Mouse (Mus musculus) liver, embryonic 14.5 days (tissue): Measurements from ENCODE around the gene Dctn2. TPM values are rescaled to one million over a fixed set of nuclear protein-coding genes. Genes with fewer than 3 reads are reported as not detected.
A peak's percentile ranks its signal among the peaks of the same experiment; 100 is the strongest.
"Not testable (repeated sequence)": the region's sequence is repeated elsewhere in the genome, so short reads cannot be mapped to it uniquely, and the experiment has no call there.

Experiments used
- ATAC-seq: fragments of 200-750 bp; cut with Nextera tagmentation; 2 replicates; pipeline ENCODE4 v1.8.0; 2017; ENCODE audit warnings: moderate number of reproducible peaks, mild to moderate bottlenecking, moderate library complexity; ENCODE audit not compliant: insufficient read depth
- DNase-seq, 3 experiments: peaks; one replicate each; pipeline ENCODE4 v3.0.0-alpha.2; 2012 to 2013; ENCODE audit warnings: low read depth in 3 of 3, low spot score in 3 of 3
- H3K27ac ChIP-seq: fragments of 300-500 bp; sonication (generic); 2 replicates; pipeline ENCODE4 v1.5.1; 2014; ENCODE audit warnings: moderate library complexity, mild to moderate bottlenecking, control low read depth, inconsistent platforms
- H3K27me3 ChIP-seq: fragments of 300-500 bp; sonication (generic); 2 replicates; pipeline ENCODE4 v1.6.1; 2014; ENCODE audit warnings: mild to moderate bottlenecking, low read length, moderate library complexity; ENCODE audit not compliant: control insufficient read depth, insufficient read depth
- H3K36me3 ChIP-seq: fragments of 300-500 bp; sonication (generic); replicated peaks from 2 replicates; pipeline ENCODE4 v1.6.1; 2014; ENCODE audit warnings: low read depth; ENCODE audit not compliant: control insufficient read depth, insufficient read depth
- H3K4me1 ChIP-seq, 2 experiments: fragments of 200-500 bp in 1 of 2; fragments of 300-500 bp in 1 of 2; sonication (generic) in 1 of 2; replicated peaks; 2 replicates each; pipeline ENCODE4 v1.6.1; 2012 to 2014; ENCODE audit warnings: antibody characterized with exemption in 1 of 2, inconsistent platforms in 1 of 2, low read length in 1 of 2; ENCODE audit not compliant: control insufficient read depth in 2 of 2, insufficient read depth in 2 of 2
- H3K4me2 ChIP-seq: fragments of 300-500 bp; sonication (generic); 2 replicates; pipeline ENCODE4 v1.6.1; 2014; ENCODE audit warnings: low read depth, mild to moderate bottlenecking, control low read depth, moderate library complexity
- H3K4me3 ChIP-seq, 2 experiments: fragments of 200-500 bp in 1 of 2; fragments of 300-500 bp in 1 of 2; sonication (generic) in 1 of 2; 2 replicates each; pipeline ENCODE4 v1.5.1; 2012 to 2014; ENCODE audit warnings: low read depth in 2 of 2, low read length in 2 of 2, mild to moderate bottlenecking in 2 of 2, control low read depth in 1 of 2, inconsistent platforms in 1 of 2, moderate library complexity in 1 of 2; ENCODE audit not compliant: insufficient read depth in 1 of 2
- H3K9ac ChIP-seq: fragments of 300-500 bp; sonication (generic); replicated peaks from 2 replicates; pipeline ENCODE4 v1.6.1; 2014; ENCODE audit warnings: mild to moderate bottlenecking, control low read depth, moderate library complexity
- H3K9me3 ChIP-seq: fragments of 300-500 bp; sonication (generic); 2 replicates; pipeline ENCODE4 v1.6.1; 2016; ENCODE audit warnings: low read length, mixed read lengths; ENCODE audit not compliant: control insufficient read depth
- CTCF ChIP-seq: IDR thresholded peaks from 2 replicates; pipeline ENCODE4 v1.5.1; 2016; ENCODE audit warnings: antibody characterized with exemption, low read depth, control low read depth
- EP300 ChIP-seq: IDR thresholded peaks from 2 replicates; pipeline ENCODE4 v1.6.1; 2016; ENCODE audit warnings: antibody characterized with exemption, low read depth
- WGBS: fragments of 180-500 bp; shearing (Covaris S2); extraction: QIAGEN DNeasy Blood & Tissue Kit; methylation state at CpG from one replicate; pipeline ENCODE4 v1.1.7; 2014; ENCODE audit not compliant: insufficient replicate concordance; 5-methylcytosine and 5-hydroxymethylcytosine counted together
- polyA plus RNA-seq, 2 experiments: library from polyadenylated mRNA; depleted of rRNA in 1 of 2; stranded (reverse) in 1 of 2; unstranded in 1 of 2; fragments of >200 nt; fragmentation: Nextera tagmentation in 1 of 2; extraction: Ambion mirVana in 1 of 2; gene quantifications; 2 replicates each; pipeline versions ENCODE4 v1.2.1 to v1.2.3; 2012 to 2014

Gene Dctn2
- polyA plus RNA-seq, 2 experiments, result 58.7 to 59.2 TPM

GRCm38 (mm10) chr10:127312858-127313257, 46.7 kb downstream of the Dctn2 start:
- Histone ChIP-seq H3K4me2 (peak overlapping the region; percentile 71), H3K27me3 (no peaks in the 10 kb centered on the region), H3K36me3 (peaks cover 20% of the 10 kb centered on the region), H3K4me3 (no peak overlapping the region), H3K27ac (peak overlapping the region; percentile 85), H3K9me3 (no peaks in the 10 kb centered on the region), H3K9ac (peak overlapping the region; percentile 97; the same call in 1 of the 2 replicates), H3K4me1 (peaks cover 16 to 30% of the 10 kb centered on the region in 2 experiments)
- ATAC-seq, result no peak
- TF ChIP-seq EP300 (no peak), CTCF (no peak)
- DNase-seq, result no peak
- WGBS, result 45% methylated on average over 4 of the region's 4 CpGs

- H3K4me3 ChIP-seq, ATAC-seq, DNase-seq, H3K9me3 ChIP-seq, H3K27me3 ChIP-seq, H3K27ac ChIP-seq, H3K4me2 ChIP-seq, H3K9ac ChIP-seq: not testable (repeated sequence)
- peaks cover 16 to 34% of the 10 kb centered on the region in 2 experiments for H3K4me1 ChIP-seq
- H3K36me3 ChIP-seq, result peaks cover 14% of the 10 kb centered on the region
- 87% methylated on average over 5 of the region's 5 CpGs for WGBS
Observed at GRCm38 (mm10) chr10:127313516-127313915, 47.3 kb downstream of the Dctn2 start.

GRCm38 (mm10) chr10:127314950-127315349, 48.8 kb downstream of the Dctn2 start:
- peaks cover 15 to 33% of the 10 kb centered on the region in 2 experiments for H3K4me1 ChIP-seq
- not testable (repeated sequence) for H3K27me3 ChIP-seq, H3K36me3 ChIP-seq, H3K4me3 ChIP-seq, DNase-seq, H3K27ac ChIP-seq, ATAC-seq, H3K4me2 ChIP-seq, H3K9ac ChIP-seq, H3K9me3 ChIP-seq
- TF ChIP-seq CTCF, result 0 out of 2 replicates have a peak, but pooled peaks have one; percentile 21
- 68% methylated on average over 1 of the region's 1 CpGs for WGBS

DNA sequence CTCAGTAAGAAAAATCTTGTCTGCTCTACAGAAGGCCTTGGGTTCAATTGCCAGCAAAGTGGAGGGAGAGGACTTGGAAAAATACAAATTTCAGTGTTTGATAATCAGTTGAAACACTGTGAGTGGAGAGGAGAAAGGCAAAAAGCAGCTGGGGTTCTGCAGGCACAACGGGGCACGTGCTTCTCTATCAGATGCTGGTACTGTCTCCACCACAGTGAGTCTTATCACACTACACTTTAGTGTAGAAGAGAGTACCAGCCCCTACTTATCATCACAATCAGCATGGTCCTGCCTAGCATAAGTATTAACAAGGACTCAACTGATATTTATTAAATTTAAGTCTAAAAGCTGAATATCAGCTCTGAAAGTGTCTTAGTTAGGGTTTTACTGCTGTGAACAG, 51.1 kb downstream of the Dctn2 start:
- Histone ChIP-seq H3K9ac (no peak overlapping the region), H3K4me3 (no peak overlapping the region), H3K4me2 (no peak overlapping the region), H3K9me3 (no peaks in the 10 kb centered on the region), H3K27me3 (no peaks in the 10 kb centered on the region), H3K27ac (peak overlapping the region; percentile 6), H3K36me3 (no peaks in the 10 kb centered on the region), H3K4me1 (peaks cover 8 to 27% of the 10 kb centered on the region in 2 experiments)
- peak; percentile 68 for ATAC-seq
- TF ChIP-seq CTCF (no peak), EP300 (no peak)
- DNase-seq, result no peak
- 19% methylated on average over 2 of the region's 2 CpGs for WGBS

- H3K4me1 ChIP-seq, result peaks cover 1 to 20% of the 10 kb centered on the region in 2 experiments; a peak in 3 of 4 replicates
- no peak overlapping the region for H3K27ac ChIP-seq
- no peak overlapping the region for H3K4me2 ChIP-seq
- ATAC-seq, result no peak
- H3K27me3 ChIP-seq, result no peaks in the 10 kb centered on the region
- no peak overlapping the region for H3K9ac ChIP-seq
- no peaks in the 10 kb centered on the region for H3K9me3 ChIP-seq
- no peak for TF ChIP-seq CTCF
- TF ChIP-seq EP300, result no peak
- WGBS, result 19% methylated on average over 4 of the region's 4 CpGs
- DNase-seq, result no peak
- H3K36me3 ChIP-seq, result no peaks in the 10 kb centered on the region
- no peak overlapping the region for H3K4me3 ChIP-seq
Observed at GRCm38 (mm10) chr10:127318009-127318408, 51.8 kb downstream of the Dctn2 start.
